Mouse (Mus musculus): ENCODE data around the gene Clp1. TPM values are rescaled to one million over a fixed set of nuclear protein-coding genes. Genes with fewer than 3 reads are reported as not detected.

Gene Clp1
- polyA plus RNA-seq, 1 experiment from 2014 or later: 12.8 TPM

DNA sequence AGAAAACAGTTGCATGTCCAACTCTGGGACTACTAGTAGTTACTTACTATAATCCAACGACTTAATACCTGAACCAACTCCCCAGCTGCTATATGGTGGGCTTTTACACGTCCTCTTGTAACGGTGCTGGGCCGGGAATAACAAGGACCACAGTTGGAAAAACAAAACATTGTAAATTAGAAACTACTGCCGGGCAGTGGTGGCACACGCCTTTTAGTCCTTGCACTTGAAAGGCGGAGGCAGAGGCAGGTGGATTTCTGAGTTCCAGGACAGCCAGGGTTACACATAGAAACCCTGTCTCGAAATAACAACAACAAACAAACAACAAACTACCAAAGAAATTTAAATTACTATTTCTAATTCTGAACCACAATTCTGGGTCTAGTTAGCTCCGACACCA, 434 bp downstream of the Clp1 start:
- ATAC-seq (replicated peaks; ENCODE audit: insufficient number of reproducible peaks, insufficient read depth, low FRiP score, low read depth): no peak
- Histone ChIP-seq H3K4me3 (peak overlapping the region; percentile 58), H3K27ac (no peak overlapping the region), H3K4me1 (replicated peaks) (peaks cover 20% of the 10 kb centered on the region), H3K27me3 (no peaks in the 10 kb centered on the region), H3K9ac (peak overlapping the region; percentile 56), H3K4me2 (peak overlapping the region; percentile 79), H3K9me3 (replicated peaks) (no peaks in the 10 kb centered on the region), H3K36me3 (peaks cover 31% of the 10 kb centered on the region)
- 2% methylated on average over 9 of the region's 9 CpGs for WGBS

DNA sequence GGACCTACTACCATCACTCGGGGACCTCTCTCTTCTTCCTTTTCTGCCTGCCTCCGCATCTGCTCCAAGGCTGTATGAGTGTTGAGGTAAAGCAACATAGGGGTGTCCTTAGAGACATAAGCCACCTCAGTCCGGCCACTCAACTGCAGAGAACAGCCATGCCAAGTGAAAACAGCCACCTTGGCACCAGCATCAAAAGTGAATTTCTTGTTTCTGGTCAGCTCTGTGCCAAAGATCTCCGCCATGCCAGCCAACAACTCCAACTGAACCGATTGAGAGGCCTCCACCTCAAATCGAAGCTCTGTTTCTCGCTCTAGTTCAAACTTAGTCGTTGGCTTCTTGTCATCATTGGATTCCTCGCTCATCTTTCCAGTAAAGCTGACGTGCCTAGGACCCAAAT, 1.4 kb downstream of the Clp1 start:
- Histone ChIP-seq H3K4me1 (replicated peaks) (peaks cover 20% of the 10 kb centered on the region), H3K9me3 (replicated peaks) (no peaks in the 10 kb centered on the region), H3K27me3 (no peaks in the 10 kb centered on the region), H3K27ac (no peak overlapping the region), H3K36me3 (peaks cover 33% of the 10 kb centered on the region), H3K9ac (no peak overlapping the region), H3K4me2 (peak overlapping the region; percentile 79), H3K4me3 (no peak overlapping the region; the same call in 1 of the 2 replicates)
- 86% methylated on average over 10 of the region's 10 CpGs for WGBS
- ATAC-seq (replicated peaks; ENCODE audit: insufficient number of reproducible peaks, insufficient read depth, low FRiP score, low read depth): no peak

DNA sequence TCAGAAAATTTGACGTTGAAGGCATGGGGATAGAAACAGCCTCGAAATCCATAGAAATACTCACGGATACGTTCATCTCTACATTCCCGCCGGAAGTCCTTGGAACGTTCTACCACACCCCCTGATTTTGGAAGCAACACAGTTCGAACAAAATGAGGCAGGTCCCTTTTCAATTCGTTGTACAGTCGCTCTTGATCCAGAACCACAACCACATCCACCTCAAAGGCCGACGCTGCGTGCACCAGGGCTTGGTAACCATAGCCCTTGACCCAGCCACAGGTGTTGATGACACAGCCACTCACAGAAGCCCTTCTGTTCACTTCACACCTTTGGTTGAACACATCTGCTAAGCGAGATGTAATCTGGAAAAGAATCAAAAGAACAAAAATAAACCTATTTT, 3.3 kb downstream of the Clp1 start:
- no peak for ATAC-seq (replicated peaks; ENCODE audit: insufficient number of reproducible peaks, insufficient read depth, low FRiP score, low read depth)
- H3K27ac ChIP-seq: no peak overlapping the region
- H3K4me2 ChIP-seq: no peak overlapping the region
- peaks cover 20% of the 10 kb centered on the region for H3K4me1 ChIP-seq (replicated peaks)
- no peak overlapping the region for H3K9ac ChIP-seq
- H3K36me3 ChIP-seq: peaks cover 33% of the 10 kb centered on the region
- H3K9me3 ChIP-seq (replicated peaks): no peaks in the 10 kb centered on the region
- whole genome bisulfite sequencing: 89% methylated on average over 14 of the region's 14 CpGs
- H3K4me3 ChIP-seq: no peak overlapping the region
- H3K27me3 ChIP-seq: no peaks in the 10 kb centered on the region

DNA sequence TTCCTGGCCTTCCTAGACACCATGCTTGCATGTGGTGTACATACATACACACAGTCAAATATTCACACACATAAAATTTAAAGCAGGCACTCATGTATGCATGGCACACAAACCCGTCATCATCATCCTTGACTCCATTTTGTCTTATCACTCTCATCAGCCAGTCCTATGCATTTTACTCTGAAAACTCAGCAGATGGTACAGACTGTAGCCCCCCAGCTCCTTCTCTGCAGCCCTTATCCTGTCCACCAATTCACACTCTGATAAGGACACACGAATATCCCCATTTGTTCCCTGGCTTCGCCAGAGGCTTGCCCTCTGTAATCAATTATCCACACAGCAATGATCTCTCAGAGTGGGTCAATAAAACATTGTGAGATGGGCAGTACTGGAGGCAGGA, 6.0 kb downstream of the Clp1 start:
- ATAC-seq (replicated peaks; ENCODE audit: insufficient number of reproducible peaks, insufficient read depth, low FRiP score, low read depth): no peak
- H3K36me3 ChIP-seq: peaks cover 33% of the 10 kb centered on the region
- H3K27ac ChIP-seq: no peak overlapping the region
- H3K9me3 ChIP-seq (replicated peaks): no peaks in the 10 kb centered on the region
- no peaks in the 10 kb centered on the region for H3K27me3 ChIP-seq
- peaks cover 23% of the 10 kb centered on the region for H3K4me1 ChIP-seq (replicated peaks)
- no peak overlapping the region for H3K9ac ChIP-seq
- 75% methylated on average over 3 of the region's 3 CpGs for WGBS
- H3K4me2 ChIP-seq: no peak overlapping the region
- no peak overlapping the region for H3K4me3 ChIP-seq

DNA sequence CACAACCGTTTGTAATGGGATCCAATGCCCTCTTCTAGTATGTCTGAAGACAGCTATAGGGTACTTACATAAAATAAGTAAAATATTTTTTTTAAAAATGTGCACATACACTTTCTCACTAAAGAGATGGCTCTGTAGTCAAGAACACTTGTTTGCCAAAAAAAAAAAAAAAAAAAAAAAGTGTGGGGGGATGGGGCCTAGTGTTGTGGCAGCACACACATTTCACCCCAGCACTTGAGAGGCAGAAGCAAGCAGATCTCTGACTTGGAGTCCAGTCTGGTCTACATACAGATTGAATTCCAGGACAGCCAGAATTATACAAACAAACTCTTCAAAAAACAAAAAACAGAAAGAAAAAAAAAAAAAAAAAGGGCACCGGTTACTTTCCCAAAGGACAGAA, 6.4 kb downstream of the Clp1 start:
- H3K27ac ChIP-seq: no peak overlapping the region
- peaks cover 18% of the 10 kb centered on the region for H3K4me1 ChIP-seq (replicated peaks)
- H3K9ac ChIP-seq: no peak overlapping the region
- no peaks in the 10 kb centered on the region for H3K27me3 ChIP-seq
- H3K4me3 ChIP-seq: no peak overlapping the region
- WGBS: 93% methylated on average over 2 of the region's 2 CpGs
- no peaks in the 10 kb centered on the region for H3K9me3 ChIP-seq (replicated peaks)
- H3K36me3 ChIP-seq: peaks cover 32% of the 10 kb centered on the region
- ATAC-seq (replicated peaks; ENCODE audit: insufficient number of reproducible peaks, insufficient read depth, low FRiP score, low read depth): no peak
- no peak overlapping the region for H3K4me2 ChIP-seq

DNA sequence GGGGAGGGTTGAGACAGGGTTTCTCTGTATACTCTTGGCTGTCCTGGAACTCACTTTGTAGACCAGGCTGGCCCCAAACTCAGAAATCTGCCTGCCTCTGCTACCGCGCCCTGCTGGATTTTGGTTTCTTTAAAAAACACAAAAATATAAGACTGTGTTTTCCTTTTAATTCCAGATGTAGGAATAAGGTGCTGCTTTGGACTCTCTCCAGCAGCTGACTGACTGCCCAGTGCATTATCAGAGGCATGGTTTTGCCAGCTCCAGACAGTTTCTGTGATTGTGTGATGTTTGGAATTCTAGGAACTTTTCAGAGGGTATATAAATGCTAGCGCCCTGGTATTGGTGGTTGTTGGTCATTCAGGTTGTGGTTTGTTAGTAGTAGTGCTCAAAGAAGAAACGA, 9.8 kb downstream of the Clp1 start:
- Histone ChIP-seq H3K9me3 (replicated peaks) (no peaks in the 10 kb centered on the region), H3K36me3 (peaks cover 8% of the 10 kb centered on the region; the same call in 1 of the 2 replicates), H3K9ac (no peak overlapping the region), H3K4me2 (no peak overlapping the region), H3K4me3 (no peak overlapping the region), H3K27ac (no peak overlapping the region), H3K27me3 (no peaks in the 10 kb centered on the region), H3K4me1 (replicated peaks) (peaks cover 20% of the 10 kb centered on the region)
- 86% methylated on average over 4 of the region's 4 CpGs for WGBS
- no peak for ATAC-seq (replicated peaks; ENCODE audit: insufficient number of reproducible peaks, insufficient read depth, low FRiP score, low read depth)

DNA sequence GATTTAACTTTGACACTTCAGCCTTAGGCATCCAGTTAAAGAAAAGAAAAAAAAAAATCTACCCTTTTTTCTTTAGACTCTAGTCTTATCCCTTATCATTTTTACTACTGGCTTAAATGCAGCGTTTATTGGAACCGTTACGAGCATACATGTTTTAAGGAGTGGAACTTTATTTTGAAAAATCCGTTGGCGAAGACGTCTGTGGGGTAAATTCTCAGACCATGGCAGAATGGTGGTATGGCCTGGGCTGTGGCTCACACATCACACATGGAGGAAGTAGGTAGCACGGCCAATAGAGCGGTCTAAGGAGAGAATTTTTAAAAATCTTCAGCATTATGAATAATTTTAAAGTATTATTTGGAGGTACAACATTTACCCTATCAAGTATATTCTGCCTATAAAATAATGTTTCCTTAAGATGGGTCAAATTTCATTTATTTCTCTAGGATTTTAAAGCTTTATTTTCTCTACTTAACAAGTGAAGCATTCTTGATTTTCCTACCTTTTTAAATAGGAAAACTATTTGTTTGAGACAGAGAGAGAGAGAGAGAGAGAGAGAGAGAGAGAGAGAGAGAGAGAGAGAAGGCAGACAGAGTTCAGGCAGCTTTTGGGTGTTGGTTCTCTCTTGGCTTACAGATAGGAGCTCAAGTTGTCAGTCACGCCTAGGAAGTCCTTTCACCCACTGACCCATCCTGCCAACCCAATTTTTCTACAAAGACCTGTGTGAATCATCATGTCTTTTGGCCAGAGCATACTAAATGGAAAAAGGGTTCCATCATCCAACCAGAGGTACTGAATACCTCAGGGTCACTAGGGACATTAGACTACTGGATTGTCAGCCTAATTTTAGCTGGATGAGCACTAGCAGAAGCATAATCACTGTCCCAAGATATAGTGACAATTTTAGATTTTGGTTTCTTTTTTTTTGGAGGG, 10.5 kb downstream of the Clp1 start:
- H3K4me1 ChIP-seq (replicated peaks): peaks cover 20% of the 10 kb centered on the region
- peak overlapping the region; percentile 71; the same call in 1 of the 2 replicates for H3K9ac ChIP-seq
- WGBS: 26% methylated on average over 9 of the region's 9 CpGs
- H3K4me3 ChIP-seq: peak overlapping the region; percentile 98
- H3K4me2 ChIP-seq: peak overlapping the region; percentile 79
- H3K9me3 ChIP-seq (replicated peaks): no peaks in the 10 kb centered on the region
- H3K27me3 ChIP-seq: no peaks in the 10 kb centered on the region
- no peak for ATAC-seq (replicated peaks; ENCODE audit: insufficient number of reproducible peaks, insufficient read depth, low FRiP score, low read depth)
- peak overlapping the region; percentile 98 for H3K27ac ChIP-seq
- H3K36me3 ChIP-seq: peaks cover 2% of the 10 kb centered on the region; the same call in 1 of the 2 replicates

DNA sequence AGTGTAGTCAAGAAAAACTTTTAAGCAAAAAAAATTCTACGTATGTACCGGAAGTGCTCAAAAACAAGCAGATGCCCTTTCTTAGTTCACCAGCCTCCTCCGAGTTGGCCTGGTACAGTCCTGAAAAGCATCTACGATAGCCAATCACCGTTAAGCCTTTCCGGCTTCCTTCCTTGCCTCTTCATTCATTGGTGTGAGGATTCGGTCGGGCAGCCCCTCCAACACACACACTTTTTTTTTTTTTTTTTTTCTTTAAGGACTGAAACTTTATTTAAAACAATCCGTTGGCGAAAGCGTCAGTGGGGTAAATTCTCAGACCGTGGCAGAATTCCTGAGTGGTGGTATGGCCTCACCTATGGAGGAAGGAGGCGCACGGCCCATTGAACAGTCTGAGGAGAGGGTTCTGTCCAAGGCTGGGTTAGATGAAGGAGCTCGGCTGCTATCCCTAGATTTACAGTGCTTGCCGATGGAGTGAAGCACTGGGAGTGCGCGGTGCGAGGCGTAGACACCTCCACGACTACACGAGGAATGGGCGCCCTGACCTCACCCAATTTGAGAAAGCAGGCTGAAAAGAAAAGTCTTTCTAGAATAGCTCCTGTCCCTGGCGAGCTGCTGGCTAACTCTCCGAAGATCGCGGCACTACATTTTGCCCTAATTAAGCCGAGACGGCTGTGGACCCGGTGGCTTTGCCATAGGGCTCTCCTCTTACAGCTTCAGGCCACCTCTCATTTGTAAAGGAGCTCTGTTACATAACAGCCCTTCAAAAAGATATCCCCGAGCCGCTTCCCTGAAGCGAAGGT, 11.4 kb downstream of the Clp1 start:
- ATAC-seq (replicated peaks; ENCODE audit: insufficient number of reproducible peaks, insufficient read depth, low FRiP score, low read depth): peak; percentile 91
- Histone ChIP-seq H3K4me1 (replicated peaks) (peaks cover 20% of the 10 kb centered on the region), H3K27me3 (no peaks in the 10 kb centered on the region), H3K4me3 (peak overlapping the region; percentile 98), H3K4me2 (peak overlapping the region; percentile 79), H3K9me3 (replicated peaks) (no peaks in the 10 kb centered on the region), H3K9ac (peak overlapping the region; percentile 71), H3K36me3 (peaks cover 5% of the 10 kb centered on the region; the same call in 1 of the 2 replicates), H3K27ac (peak overlapping the region; percentile 98)
- WGBS: under 1% methylated on average over 33 of the region's 33 CpGs

DNA sequence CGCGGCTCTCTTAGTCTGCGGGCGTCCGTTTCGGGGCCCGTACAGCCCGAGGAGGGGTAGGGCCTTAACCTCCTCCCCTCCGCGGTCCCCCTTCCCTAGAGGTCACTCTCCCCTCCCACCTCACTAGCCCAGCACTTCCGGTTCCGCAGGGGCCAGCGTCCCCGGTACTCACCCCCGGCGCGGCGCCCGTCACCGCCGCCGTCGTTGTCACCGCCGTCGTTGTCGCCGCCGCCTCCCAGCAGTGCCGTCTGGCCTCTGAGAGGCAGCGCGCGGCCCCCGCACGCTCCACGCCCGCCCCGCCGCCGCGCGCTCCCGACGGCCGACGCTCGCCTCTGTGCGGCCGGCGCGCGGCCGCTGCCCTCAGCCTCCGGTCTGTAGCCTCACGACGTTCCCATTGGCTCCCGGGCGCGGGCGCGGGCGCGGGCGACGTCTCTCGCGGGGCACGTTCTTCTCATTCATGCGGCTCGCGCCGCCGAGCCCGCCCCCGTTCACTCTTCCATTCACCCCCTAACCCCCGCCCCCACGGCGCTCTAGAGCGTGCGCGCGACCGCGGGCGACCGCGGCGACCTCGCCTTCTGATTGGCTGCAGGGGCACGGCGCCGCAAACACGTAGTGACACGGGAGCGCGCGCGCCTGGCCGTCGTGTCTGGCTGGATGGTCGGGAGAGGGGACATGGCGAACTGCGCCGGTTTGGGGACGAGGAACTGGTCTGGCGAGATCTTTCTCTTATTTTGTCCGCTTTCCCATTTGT, 12.2 kb downstream of the Clp1 start, which contains the start of gene Zdhhc5:
Gene Zdhhc5 (minus strand): TSS at position 370 of the 751 bp plus-strand sequence.
- Histone ChIP-seq H3K36me3 (peaks cover 13% of the 10 kb centered on the region; the same call in 1 of the 2 replicates), H3K9ac (peak within 1 kb of the TSS; percentile 99), H3K9me3 (replicated peaks) (no peaks in the 10 kb centered on the region), H3K4me2 (peak within 1 kb of the TSS; percentile 79), H3K27ac (peak within 1 kb of the TSS; percentile 98), H3K4me1 (replicated peaks) (peaks cover 20% of the 10 kb centered on the region), H3K4me3 (peak within 1 kb of the TSS; percentile 98), H3K27me3 (no peaks in the 10 kb centered on the region)
- peak; percentile 92 for ATAC-seq (replicated peaks; ENCODE audit: insufficient number of reproducible peaks, insufficient read depth, low FRiP score, low read depth)
- WGBS: under 1% methylated on average over 89 of the region's 107 CpGs

DNA sequence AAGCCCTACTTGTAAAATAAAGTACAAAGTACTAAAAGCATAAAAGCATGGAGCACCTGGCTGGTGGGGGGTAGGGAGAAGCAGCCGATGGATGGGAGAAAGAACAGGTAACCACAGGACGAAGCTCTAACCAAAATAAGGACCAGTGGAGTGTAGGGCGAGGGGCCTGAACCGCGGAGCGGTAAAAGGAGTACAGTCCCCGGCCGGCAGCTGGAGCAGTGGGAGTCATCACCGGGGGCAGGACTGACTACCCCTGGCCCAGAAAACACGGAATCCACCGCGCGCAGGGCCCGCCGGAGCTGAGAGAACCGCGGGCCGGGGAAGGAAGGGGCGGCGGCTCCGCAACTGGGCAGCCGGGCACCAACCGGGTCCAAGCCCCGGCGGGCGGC, 12.7 kb downstream of the Clp1 start:
- Histone ChIP-seq H3K9ac (peak overlapping the region; percentile 99), H3K27ac (peak overlapping the region; percentile 98), H3K27me3 (no peaks in the 10 kb centered on the region), H3K4me3 (peak overlapping the region; percentile 98), H3K4me1 (replicated peaks) (peaks cover 20% of the 10 kb centered on the region), H3K4me2 (peak overlapping the region; percentile 79), H3K9me3 (replicated peaks) (no peaks in the 10 kb centered on the region), H3K36me3 (peaks cover 17% of the 10 kb centered on the region; the same call in 1 of the 2 replicates)
- 1% methylated on average over 19 of the region's 26 CpGs for WGBS
- ATAC-seq (replicated peaks; ENCODE audit: insufficient number of reproducible peaks, insufficient read depth, low FRiP score, low read depth): peak; percentile 8

All from heart, embryonic 15.5 days (tissue).